Mouse (Mus musculus) CD4-positive, CD25-positive, alpha-beta regulatory T cell, adult 2 months (primary cell): Measurements from ENCODE around the gene Aurkc.
"Not testable (repeated sequence)": the region's sequence is repeated elsewhere in the genome, so short reads cannot be mapped to it uniquely, and the experiment has no call there.

Experiments
- DNase-seq: peaks from one replicate; pipeline ENCODE4 v3.0.0-alpha.2; 2012; ENCODE audit warnings: low read depth, low spot score

Gene Aurkc

GRCm38 (mm10) chr7:6995251-6995650 is at the start of gene Aurkc:
Gene Aurkc (plus strand): TSS chr7:6995300.
- not testable (repeated sequence) for DNase-seq

GRCm38 (mm10) chr7:6948061-6948460 is 47.0 kb upstream of the Aurkc start:
- not testable (repeated sequence) for DNase-seq

- DNase-seq, result no peak
These were observed 38.5 kb upstream of the Aurkc start for GRCm38 (mm10) chr7:6956576-6956975.

DNA sequence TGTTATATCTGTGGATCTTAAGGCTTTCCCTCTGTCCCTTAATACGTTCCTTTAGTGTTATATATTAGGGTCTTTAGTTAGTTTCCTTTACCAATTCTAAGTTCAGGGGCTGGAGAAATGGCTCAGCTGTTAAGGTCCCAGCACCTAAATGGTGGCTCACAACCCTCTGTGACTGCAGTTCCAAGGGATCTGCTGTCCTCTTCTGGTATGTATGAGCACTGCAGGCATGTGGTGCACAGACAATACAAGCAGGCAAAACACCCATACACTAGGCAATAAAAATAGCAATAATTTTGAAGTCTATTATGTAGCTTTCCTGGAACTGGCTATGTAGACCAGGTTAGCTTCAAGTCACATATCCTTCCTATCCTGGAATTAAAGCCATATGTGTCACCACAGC is 36.5 kb upstream of the Aurkc start:
- no peak for DNase-seq

DNA sequence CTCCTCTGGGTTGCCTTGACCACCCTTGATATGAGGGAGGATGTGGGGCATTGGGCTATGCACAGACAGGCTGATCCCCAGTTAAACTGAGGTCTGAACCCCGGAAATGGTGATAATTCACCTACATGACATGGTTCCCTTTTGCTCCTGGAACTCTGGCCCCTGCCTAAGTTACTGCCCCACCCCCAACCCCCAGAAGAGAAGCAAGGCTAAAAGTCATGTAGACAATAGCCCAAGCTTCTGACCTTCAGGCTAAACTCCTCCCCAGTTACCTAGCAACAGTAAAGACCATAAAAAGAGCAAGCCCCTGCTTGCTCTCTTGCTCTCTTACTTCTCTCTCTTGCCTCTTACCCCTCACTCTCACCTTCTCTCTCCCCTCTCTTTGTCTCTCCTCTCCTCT is 21.5 kb upstream of the Aurkc start:
- DNase-seq, result no peak

DNA sequence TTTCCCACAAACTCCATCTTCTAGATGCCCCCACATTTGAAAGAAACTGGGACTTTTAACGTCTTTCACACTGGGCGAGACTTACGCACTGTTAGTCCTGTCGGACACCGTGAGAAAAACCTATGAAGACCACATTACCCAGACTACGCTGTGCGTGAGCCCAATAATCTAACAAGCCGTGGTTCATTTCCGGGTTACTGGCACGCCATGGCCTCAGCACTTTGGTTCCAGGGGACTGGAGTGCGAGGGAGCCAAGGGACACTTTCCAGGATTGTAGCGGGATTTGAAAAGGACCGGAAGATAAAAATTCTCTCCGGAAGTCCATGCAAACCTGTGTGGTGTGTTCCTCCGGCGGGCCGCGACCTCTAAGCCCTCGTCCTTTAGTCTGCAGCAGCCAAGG is 18.2 kb upstream of the Aurkc start:
- DNase-seq, result no peak

DNA sequence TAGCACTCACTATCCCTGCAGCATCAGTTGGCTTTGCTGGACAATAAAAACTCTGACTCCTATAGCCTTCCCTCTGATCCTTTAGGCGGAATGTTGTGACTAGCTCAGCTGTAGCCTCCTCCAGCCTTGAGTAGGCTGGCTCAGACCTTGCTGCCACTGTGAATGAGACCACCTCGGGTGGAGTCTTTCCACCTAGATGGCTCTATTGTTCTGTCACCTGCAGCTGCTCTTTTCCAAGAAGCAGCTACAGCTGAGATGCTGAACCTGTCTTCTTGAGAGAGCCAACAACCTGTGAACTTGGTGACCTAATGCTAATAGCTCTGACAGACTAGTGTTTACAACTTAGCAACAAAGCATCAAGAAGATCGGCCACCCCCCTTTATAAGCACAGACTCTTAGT is 3.8 kb downstream of the Aurkc start:
- not testable (repeated sequence) for DNase-seq

GRCm38 (mm10) chr7:7005441-7005840 is 10.3 kb downstream of the Aurkc start:
- DNase-seq, result not testable (repeated sequence)

DNA sequence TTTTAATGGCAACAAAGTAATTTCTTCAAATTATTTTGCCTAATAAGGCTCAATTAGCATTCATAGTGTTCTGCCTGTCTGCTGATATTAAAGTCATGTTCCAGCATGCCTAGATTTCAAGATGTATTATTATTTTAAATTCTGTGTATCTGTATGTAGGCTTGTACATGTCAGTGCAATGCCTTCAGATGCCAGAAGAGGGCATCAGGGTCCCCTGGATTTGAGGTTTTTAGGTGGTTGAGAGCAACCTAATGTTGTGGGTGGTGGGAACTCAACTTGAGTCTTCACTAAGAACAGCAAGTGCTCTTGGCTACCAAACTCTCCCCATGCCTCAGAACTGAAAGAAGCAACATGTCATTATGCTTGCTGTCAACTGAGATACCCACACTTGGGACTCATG is 32.3 kb downstream of the Aurkc start:
- no peak for DNase-seq

DNA sequence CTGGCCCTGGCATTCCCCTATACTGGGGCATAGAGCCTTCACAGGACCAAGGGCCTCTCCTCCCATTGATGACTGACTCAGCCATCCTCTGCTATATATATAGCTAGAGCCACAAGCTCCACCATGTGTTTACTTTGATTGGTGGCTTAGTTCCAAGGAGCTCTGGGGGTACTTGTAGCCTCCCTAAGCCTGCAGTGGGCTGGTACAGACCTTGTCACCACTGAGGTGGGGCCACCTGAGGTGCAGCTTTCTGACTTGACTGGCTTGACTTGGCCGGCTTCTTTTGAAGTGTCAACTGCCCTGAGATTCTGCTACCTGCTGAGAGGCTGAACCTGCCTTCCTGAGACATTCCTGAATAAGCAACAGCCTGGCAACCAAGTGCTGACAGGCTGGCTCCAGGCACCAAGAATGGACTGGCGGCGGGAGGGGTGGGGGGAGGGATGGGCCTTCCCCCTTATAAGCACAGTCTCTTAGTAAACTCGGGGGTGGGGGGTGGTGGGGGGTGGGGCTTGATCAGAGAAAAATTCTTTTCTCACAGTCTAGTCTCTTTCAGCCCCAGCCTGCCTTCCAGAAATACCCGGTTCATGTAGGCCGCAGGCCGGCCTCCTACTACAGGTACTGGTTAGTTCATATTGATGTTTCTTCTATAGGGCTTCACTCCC is 54.7 kb downstream of the Aurkc start:
- DNase-seq, result not testable (repeated sequence)
